Mouse (Mus musculus) embryo, embryonic 11 days (tissue): ENCODE measurements at regions not wholly inside any gene's neighbourhood (a gene's known extent, or its start where the extent isn't known, plus 50 kb on each side); places are given as distances from the start of the nearest gene placed in this dataset.
A peak's percentile ranks its signal among the peaks of the same experiment; 100 is the strongest.

ENCODE experiments used
- DNase-seq: peaks from one replicate; pipeline ENCODE4 v3.0.0-alpha.2; 2015

DNA sequence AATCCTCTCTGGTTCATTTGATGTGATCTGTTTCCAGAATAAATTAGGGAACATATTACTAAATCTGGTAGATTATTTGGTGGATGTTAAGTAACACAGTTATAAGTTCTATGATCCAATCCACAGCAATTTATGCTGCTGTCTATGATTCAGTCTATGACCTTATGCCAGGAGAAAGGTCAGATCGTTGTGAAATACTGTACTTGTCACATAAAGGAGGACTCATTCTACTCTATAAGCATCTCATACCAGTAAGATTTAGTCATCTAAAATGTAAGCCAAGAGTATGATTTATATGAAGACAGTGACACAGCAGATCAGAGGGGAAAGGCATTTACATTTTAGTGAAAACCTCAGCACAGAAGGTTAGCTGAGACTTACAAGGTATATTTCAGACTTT lies 1677.5 kb upstream of the Pcdh10 start:
- DNase-seq, result no peak

DNA sequence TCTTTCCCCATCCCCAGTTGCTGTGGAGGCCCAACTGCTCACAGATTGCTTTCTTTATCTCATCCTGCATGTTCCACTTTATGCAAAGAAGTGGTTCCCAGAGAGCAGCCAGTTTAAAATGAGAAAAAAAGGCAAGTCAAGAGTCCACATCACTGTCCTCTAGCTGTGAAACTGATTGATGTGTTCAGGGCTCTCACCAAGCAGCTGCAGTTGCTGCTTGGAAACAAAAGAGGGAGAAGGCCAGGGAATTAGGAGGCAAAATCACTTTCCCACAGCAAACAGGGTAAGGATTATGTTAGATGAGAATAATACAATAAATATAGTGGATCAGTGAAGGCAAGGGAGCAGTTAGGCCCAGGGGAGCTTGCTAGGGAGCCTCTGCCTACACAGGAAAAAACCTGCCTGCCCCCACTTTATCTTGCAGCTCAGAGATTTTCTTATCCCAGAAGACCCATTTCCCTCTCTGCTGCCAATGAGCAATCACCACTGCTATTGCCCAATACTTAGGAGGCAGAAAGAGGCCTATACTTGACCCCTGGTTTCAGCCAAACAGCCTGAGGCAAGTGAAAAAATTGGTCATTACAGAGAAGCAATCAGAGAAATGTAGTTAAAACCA lies 1658.3 kb upstream of the Pcdh10 start:
- DNase-seq, result peak; percentile 9
